Mouse (Mus musculus) layer of hippocampus, adult 2 months (tissue): Measurements from ENCODE around the gene Stab2. TPM values are rescaled to one million over a fixed set of nuclear protein-coding genes. Genes with fewer than 3 reads are reported as not detected.
A peak's percentile ranks its signal among the peaks of the same experiment; 100 is the strongest.

ENCODE experiments used
- DNase-seq, 2 experiments: peaks; one replicate each; pipeline ENCODE4 v3.0.0; 2022; ENCODE audit warnings: low spot score in 2 of 2
- H3K27ac ChIP-seq: fragments of 200-600 bp; 2 replicates; pipeline ENCODE4 v1.8.1; 2022
- H3K4me3 ChIP-seq: fragments of 200-600 bp; 2 replicates; pipeline ENCODE4 v1.8.1; 2022; ENCODE audit warnings: mild to moderate bottlenecking
- CTCF ChIP-seq: fragments of 200-600 bp; conservative IDR thresholded peaks from 2 replicates; pipeline ENCODE4 v1.8.1; 2022; ENCODE audit warnings: antibody characterized with exemption, mild to moderate bottlenecking, moderate library complexity
- total RNA-seq, 2 experiments: library from RNA; stranded (reverse); gene quantifications; 2 replicates each; pipeline ENCODE4 v1.2.3; 2021

Stab2 gene
- total RNA-seq, 2 experiments from 2014 or later, result 0.54 to 0.61 TPM

DNA sequence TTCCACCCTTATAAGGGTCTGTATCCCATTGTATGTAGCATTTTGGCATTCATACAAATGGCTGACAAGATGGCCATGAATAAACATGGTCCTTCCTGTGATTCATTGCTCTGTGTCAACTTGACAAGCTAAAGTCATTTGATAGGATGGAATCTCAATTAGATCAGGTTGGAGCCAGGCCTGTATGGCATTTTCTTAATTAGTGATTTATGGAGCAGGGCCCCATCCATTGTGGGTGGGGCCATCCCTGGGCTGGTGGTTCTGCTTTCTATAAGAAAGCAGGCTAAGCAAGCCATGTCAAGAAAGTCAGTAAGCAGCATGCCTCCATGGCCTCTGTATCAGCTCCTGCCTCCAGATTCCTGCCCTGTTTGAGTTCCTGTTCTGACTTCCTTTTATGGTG, 92.2 kb downstream of the Stab2 start:
- no peak for DNase-seq
- Histone ChIP-seq H3K27ac (no peak overlapping the region), H3K4me3 (no peak overlapping the region)
- TF ChIP-seq CTCF, result no peak

- no peak for DNase-seq
- TF ChIP-seq CTCF, result no peak
- H3K27ac ChIP-seq, result no peak overlapping the region
- H3K4me3 ChIP-seq, result no peak overlapping the region
Observed at GRCm38 (mm10) chr10:86908562-86908961, 99.3 kb downstream of the Stab2 start.

GRCm38 (mm10) chr10:86907043-86907442, 100.8 kb downstream of the Stab2 start:
- Histone ChIP-seq H3K27ac (peak overlapping the region; percentile 19), H3K4me3 (no peak overlapping the region)
- peak; percentile 62 to 75 for DNase-seq
- TF ChIP-seq CTCF, result 0 out of 2 replicates have a peak, but pooled peaks have one; percentile 15

DNA sequence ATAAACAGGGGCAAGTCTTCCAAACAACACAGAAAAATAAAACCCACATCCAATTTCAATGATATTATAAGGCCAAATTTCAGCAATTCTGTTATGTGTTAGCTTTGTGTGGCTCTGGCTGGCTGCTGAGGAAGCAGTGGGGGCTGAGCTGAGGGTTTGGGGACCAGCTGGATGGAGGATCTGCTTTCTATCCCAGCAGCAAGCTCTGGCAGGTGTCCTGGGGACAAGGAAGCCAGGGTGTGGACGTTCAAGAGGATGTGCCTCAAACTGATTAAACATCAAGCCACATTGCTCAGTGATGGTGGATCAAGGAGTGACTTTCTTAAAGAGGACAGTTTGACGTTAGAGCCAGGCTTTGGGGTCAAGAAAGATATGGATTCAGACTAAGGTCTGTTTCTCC, 112.3 kb downstream of the Stab2 start:
- TF ChIP-seq CTCF, result no peak
- peak overlapping the region; percentile 23; the same call in 1 of the 2 replicates for H3K27ac ChIP-seq
- no peak overlapping the region for H3K4me3 ChIP-seq
- no peak for DNase-seq

- H3K27ac ChIP-seq, result peak overlapping the region; percentile 80
- TF ChIP-seq CTCF, result no peak
- DNase-seq, result no peak
- no peak overlapping the region for H3K4me3 ChIP-seq
Observed at GRCm38 (mm10) chr10:86891066-86891465, 116.8 kb downstream of the Stab2 start.

DNA sequence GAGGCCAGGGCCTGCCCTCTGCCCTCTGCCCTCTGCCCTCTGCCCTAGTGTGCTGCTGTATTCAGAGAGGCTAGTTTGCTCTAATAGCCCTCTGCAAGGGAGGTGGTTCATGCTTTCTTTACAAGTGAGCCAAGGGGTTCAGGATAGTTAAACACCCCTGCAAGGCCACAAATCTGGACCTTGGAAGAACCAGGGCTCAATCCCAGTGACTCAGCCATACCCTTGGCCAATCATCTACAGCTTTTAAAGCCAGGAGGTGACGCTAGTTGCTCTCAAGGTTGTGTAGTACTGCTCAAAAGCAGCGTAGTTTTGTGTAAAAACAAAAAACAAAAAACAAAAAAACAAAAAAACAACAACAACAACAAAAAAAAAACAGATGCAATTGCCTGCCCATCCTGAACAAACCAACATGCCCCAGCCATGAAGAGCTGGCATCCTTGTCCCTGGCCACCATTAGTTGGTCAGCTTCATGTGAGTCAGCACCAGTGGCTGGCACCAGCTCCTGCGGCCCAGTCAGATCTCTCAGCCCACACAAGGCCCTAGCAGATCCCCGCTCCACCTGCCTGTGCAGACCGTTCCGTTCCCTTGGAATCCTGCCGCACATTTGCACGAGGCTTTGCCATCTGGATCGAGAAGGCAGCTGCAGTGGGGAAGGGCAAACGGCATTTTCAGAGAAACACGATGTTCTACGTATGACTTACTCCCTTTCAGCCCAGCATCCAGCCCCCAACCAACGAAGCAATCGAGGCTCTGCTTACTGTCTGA, 117.5 kb downstream of the Stab2 start:
- peak overlapping the region; percentile 80 for H3K27ac ChIP-seq

GRCm38 (mm10) chr10:86889440-86889839, 118.4 kb downstream of the Stab2 start:
- no peak for DNase-seq
- Histone ChIP-seq H3K4me3 (no peak overlapping the region), H3K27ac (peak overlapping the region; percentile 80)
- TF ChIP-seq CTCF, result no peak

More for the DNA sequence above, 117.5 kb downstream of the Stab2 start:
- DNase-seq, result peak; percentile 79
- H3K4me3 ChIP-seq, result no peak overlapping the region
- no peak for TF ChIP-seq CTCF

DNA sequence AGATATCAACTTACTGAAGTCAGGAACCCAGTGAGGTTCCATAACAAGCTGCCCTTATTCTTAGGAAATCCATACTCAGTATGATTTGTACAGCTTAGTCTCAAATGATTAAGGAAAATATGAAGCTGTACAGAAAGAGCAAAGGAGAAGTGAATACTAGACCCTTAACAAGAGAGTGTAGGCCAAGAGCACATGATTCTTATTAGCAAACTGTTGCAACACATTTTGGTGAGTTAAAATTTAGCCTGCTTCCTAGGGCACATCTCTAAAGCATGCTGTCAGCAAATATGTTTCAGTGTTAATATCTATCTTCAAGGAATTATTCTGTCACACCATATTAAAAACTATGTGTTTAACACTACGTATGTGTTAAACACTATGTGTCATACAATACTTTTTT, 121.4 kb downstream of the Stab2 start:
- no peak for TF ChIP-seq CTCF
- Histone ChIP-seq H3K27ac (no peak overlapping the region), H3K4me3 (no peak overlapping the region)
- DNase-seq, result no peak

DNA sequence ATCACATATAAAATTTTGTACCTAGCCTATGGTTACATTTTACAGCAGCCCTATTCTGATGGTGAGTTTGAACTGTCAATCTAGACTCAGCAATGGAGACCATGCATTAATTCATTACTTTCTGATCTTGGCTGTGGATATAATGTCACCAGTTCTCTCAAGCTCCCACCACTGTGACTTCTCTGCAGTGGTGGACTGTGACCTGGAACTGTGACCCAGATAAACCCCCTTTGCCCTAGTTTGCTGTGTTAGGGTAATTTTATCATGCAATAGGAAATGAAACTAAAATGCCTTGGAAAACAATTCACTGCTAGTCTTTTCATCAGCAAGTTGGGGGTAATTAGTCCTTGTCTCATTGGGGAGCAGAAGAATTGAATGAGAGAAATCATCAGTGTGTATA, 126.4 kb downstream of the Stab2 start:
- no peak for DNase-seq
- no peak overlapping the region for H3K27ac ChIP-seq
- H3K4me3 ChIP-seq, result no peak overlapping the region
- no peak for TF ChIP-seq CTCF

DNA sequence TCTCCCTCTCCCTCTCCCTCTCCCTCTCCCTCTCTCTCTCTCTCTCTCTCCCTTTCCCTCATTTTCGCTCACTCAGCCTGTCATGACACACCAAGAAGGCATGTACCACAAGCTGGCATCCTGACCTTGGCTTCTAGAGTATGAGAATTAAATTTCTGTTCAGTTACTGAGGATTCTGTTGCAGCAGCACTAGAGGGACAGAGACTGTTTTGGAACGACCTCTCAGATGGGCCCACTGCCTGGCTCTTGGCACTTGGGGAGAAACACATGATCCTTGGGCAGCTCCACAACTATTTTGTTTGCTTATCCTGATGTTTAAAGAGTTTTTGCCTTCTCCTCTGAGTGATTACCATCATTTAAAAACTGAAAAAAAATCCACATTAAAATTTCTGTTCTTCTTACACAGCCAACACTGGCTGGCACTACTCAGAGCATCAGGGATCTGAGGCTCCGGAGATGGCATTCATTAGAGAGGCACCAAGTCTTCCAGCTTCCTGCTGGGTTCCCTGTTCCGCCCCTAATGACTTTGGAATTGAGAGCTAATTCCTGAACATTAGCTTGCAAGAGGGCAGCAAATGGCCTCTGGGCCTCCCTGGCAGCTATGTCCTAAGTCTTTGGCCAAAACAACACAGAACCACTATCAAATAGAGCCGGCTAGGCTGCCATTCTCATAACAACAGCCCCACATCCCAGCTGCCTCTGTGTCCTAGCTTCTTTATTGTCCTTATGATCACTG, 127.6 kb downstream of the Stab2 start:
- peak in 1 of 2 experiments; percentile 29 for DNase-seq
- no peak for TF ChIP-seq CTCF
- Histone ChIP-seq H3K4me3 (no peak overlapping the region), H3K27ac (no peak overlapping the region)

DNA sequence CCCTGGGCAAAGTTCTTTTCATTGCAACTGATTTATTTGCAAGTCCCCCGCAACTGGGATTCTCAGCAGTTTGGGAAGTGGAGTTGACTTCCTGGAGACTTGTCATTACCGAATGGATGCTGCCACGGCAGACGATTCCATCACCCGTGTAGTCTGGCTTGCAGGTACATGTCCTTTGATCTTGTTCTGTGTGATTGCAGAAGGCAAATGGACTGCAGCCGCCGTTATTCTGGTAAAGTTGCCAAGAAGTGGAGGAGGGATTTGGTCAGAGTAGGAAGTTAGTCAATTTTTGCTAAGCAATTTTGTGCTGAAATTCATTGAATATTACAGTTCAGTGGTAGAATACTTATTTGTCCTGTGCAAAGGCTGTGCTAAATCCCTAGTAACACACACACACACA, 129.1 kb downstream of the Stab2 start:
- TF ChIP-seq CTCF, result no peak
- no peak for DNase-seq
- Histone ChIP-seq H3K4me3 (no peak overlapping the region), H3K27ac (no peak overlapping the region)

- TF ChIP-seq CTCF, result no peak
Observed at GRCm38 (mm10) chr10:86872591-86872990, 135.2 kb downstream of the Stab2 start.

DNA sequence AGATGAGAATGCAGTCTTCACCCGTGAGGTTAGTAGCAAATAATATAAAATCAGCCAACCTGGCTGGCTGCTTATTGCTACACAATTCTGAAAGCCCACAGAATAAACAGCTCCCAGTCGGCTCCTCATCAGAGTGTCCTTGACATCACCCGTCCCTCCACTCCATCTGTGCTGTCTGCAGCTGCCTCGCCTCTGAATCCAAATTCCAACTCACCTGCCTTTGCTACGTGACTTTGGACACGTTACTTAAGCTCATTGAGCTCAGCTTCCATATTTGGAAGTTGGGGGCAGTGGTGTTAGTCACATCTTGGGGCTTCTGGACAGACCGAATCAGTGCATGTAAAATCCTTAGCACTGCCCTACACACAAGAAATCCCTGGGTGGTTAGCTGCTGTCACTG, 135.7 kb downstream of the Stab2 start:
- Histone ChIP-seq H3K4me3 (no peak overlapping the region), H3K27ac (no peak overlapping the region)
- no peak for DNase-seq
- no peak for TF ChIP-seq CTCF

More at GRCm38 (mm10) chr10:86872591-86872990, 135.2 kb downstream of the Stab2 start:
- no peak for DNase-seq
- H3K4me3 ChIP-seq, result no peak overlapping the region
- H3K27ac ChIP-seq, result no peak overlapping the region
